Mouse (Mus musculus) cerebellum, adult 2 months (tissue): Measurements from ENCODE around the gene D430041D05Rik.

Experiments
- CTCF ChIP-seq: fragments of 200-500 bp; IDR thresholded peaks from 2 replicates; pipeline ENCODE4 v1.5.1; 2011; ENCODE audit warnings: low read depth, mild to moderate bottlenecking, control low read depth, low read length, moderate library complexity, borderline replicate concordance; ENCODE audit not compliant: insufficient read depth
- POLR2A ChIP-seq: fragments of 200-500 bp; IDR thresholded peaks from 2 replicates; pipeline ENCODE4 v1.6.1; 2011; ENCODE audit warnings: low read length, control low read depth, borderline replicate concordance; ENCODE audit not compliant: insufficient read depth

- no peak for TF ChIP-seq CTCF
- no peak for TF ChIP-seq POLR2A
These were observed 288.9 kb downstream of the D430041D05Rik start for GRCm38 (mm10) chr2:104121681-104122504.
